Mouse (Mus musculus) adrenal gland (tissue): Measurements from ENCODE around the gene Sgms1.

Experiments
- intact Hi-C: fragments of 180-260 bp; cut with DNase I; formaldehyde crosslinking; loops from one replicate; pipeline ENCODE4 v1.15.1; 2025

The Sgms1 gene

GRCm38 (mm10) chr19:32386556-32387402, 2.7 kb downstream of the Sgms1 start:
- intact Hi-C loops, result loop anchor here (5.0 to 10.0 kb wide), 2 partner anchors 39 to 212 kb away; no protein-coding TSS in a partner anchor

GRCm38 (mm10) chr19:32383738-32384137, 5.8 kb downstream of the Sgms1 start:
- intact Hi-C loops, result loop anchor here (10.0 kb wide), 1 partner anchor 209 kb away; no protein-coding TSS in a partner anchor

GRCm38 (mm10) chr19:32381511-32381961, 8.0 kb downstream of the Sgms1 start:
- intact Hi-C loops, result loop anchor here (10.0 kb wide), 1 partner anchor 207 kb away; no protein-coding TSS in a partner anchor

GRCm38 (mm10) chr19:32380748-32381147, 8.8 kb downstream of the Sgms1 start:
- intact Hi-C loops, result loop anchor here (10.0 kb wide), 1 partner anchor 206 kb away; no protein-coding TSS in a partner anchor

GRCm38 (mm10) chr19:32379239-32379920, 10.1 kb downstream of the Sgms1 start:
- intact Hi-C loops, result no loop called here

GRCm38 (mm10) chr19:32378581-32378980, 10.9 kb downstream of the Sgms1 start:
- intact Hi-C loops, result no loop called here

GRCm38 (mm10) chr19:32377701-32378325, 11.7 kb downstream of the Sgms1 start:
- intact Hi-C loops, result no loop called here

GRCm38 (mm10) chr19:32376886-32377535, 12.5 kb downstream of the Sgms1 start:
- intact Hi-C loops, result no loop called here

GRCm38 (mm10) chr19:32376054-32376453, 13.5 kb downstream of the Sgms1 start:
- intact Hi-C loops, result no loop called here

GRCm38 (mm10) chr19:32375473-32375985, 14.0 kb downstream of the Sgms1 start:
- intact Hi-C loops, result no loop called here

GRCm38 (mm10) chr19:32374751-32375150, 14.8 kb downstream of the Sgms1 start:
- intact Hi-C loops, result no loop called here

GRCm38 (mm10) chr19:32373865-32374655, 15.5 kb downstream of the Sgms1 start:
- intact Hi-C loops, result no loop called here

GRCm38 (mm10) chr19:32372373-32372772, 17.1 kb downstream of the Sgms1 start:
- intact Hi-C loops, result no loop called here

- intact Hi-C loops, result no loop called here
Measured at GRCm38 (mm10) chr19:32367333-32367732, 22.2 kb downstream of the Sgms1 start.

GRCm38 (mm10) chr19:32366406-32366805, 23.1 kb downstream of the Sgms1 start:
- intact Hi-C loops, result no loop called here

- intact Hi-C loops, result no loop called here
Measured at GRCm38 (mm10) chr19:32365111-32365510, 24.4 kb downstream of the Sgms1 start.

GRCm38 (mm10) chr19:32363587-32363986, 25.9 kb downstream of the Sgms1 start:
- intact Hi-C loops, result no loop called here

GRCm38 (mm10) chr19:32362520-32362919, 27.0 kb downstream of the Sgms1 start:
- intact Hi-C loops, result no loop called here

GRCm38 (mm10) chr19:32360989-32361698, 28.4 kb downstream of the Sgms1 start:
- intact Hi-C loops, result no loop called here
